Mouse (Mus musculus): ENCODE measurements around the gene Gpr137c. TPM values are rescaled to one million over a fixed set of nuclear protein-coding genes. Genes with fewer than 3 reads are reported as not detected.
A peak's percentile ranks its signal among the peaks of the same experiment; 100 is the strongest.

Gpr137c gene
- polyA plus RNA-seq, 1 experiment from 2014 or later = 13.3 TPM

- Histone ChIP-seq H3K9me3 (no peaks in the 10 kb centered on the region), H3K36me3 (no peaks in the 10 kb centered on the region), H3K4me3 (peak within 1 kb of the TSS; percentile 97), H3K27me3 (no peaks in the 10 kb centered on the region), H3K9ac (peak within 1 kb of the TSS; percentile 99), H3K4me1 (replicated peaks) (peaks cover 28% of the 10 kb centered on the region), H3K27ac (peak within 1 kb of the TSS; percentile 98), H3K4me2 (peak within 1 kb of the TSS; percentile 67)
- WGBS = under 1% methylated on average over 59 of the region's 59 CpGs
- ATAC-seq (ENCODE audit: low FRiP score) = peak; percentile 65
Measured at GRCm38 (mm10) chr14:45220090-45220956, 806 bp downstream of the Gpr137c start, which contains the start of gene Txndc16. TSS of gene Txndc16 (minus strand) at chr14:45220328.

- Histone ChIP-seq H3K9me3 (no peaks in the 10 kb centered on the region), H3K4me1 (replicated peaks) (peaks cover 28% of the 10 kb centered on the region), H3K36me3 (no peaks in the 10 kb centered on the region), H3K27ac (peak overlapping the region; percentile 98), H3K9ac (peak overlapping the region; percentile 99), H3K4me3 (peak overlapping the region; percentile 97), H3K27me3 (no peaks in the 10 kb centered on the region), H3K4me2 (peak overlapping the region; percentile 65)
- 7% methylated on average over 11 of the region's 11 CpGs for WGBS
- ATAC-seq (ENCODE audit: low FRiP score) = no peak
Measured at GRCm38 (mm10) chr14:45220957-45221630, 1.6 kb downstream of the Gpr137c start.

GRCm38 (mm10) chr14:45239042-45239441 is 19.5 kb downstream of the Gpr137c start:
- H3K9ac ChIP-seq = no peak overlapping the region
- no peaks in the 10 kb centered on the region for H3K9me3 ChIP-seq
- H3K4me2 ChIP-seq = no peak overlapping the region
- H3K27me3 ChIP-seq = no peaks in the 10 kb centered on the region
- no peak for ATAC-seq (ENCODE audit: low FRiP score)
- no peaks in the 10 kb centered on the region for H3K4me1 ChIP-seq (replicated peaks)
- no peaks in the 10 kb centered on the region for H3K36me3 ChIP-seq
- 89% methylated on average over 2 of the region's 2 CpGs for WGBS
- H3K4me3 ChIP-seq = no peak overlapping the region
- H3K27ac ChIP-seq = no peak overlapping the region

GRCm38 (mm10) chr14:45241613-45242012 is 22.1 kb downstream of the Gpr137c start:
- Histone ChIP-seq H3K27ac (no peak overlapping the region), H3K9me3 (no peaks in the 10 kb centered on the region), H3K27me3 (no peaks in the 10 kb centered on the region), H3K4me1 (replicated peaks) (no peaks in the 10 kb centered on the region), H3K4me2 (no peak overlapping the region), H3K4me3 (no peak overlapping the region), H3K9ac (no peak overlapping the region), H3K36me3 (peaks cover 2% of the 10 kb centered on the region)
- 53% methylated on average over 1 of the region's 1 CpGs for WGBS
- no peak for ATAC-seq (ENCODE audit: low FRiP score)

- Histone ChIP-seq H3K36me3 (peaks cover 32% of the 10 kb centered on the region), H3K27me3 (no peaks in the 10 kb centered on the region), H3K9ac (no peak overlapping the region), H3K27ac (no peak overlapping the region), H3K9me3 (no peaks in the 10 kb centered on the region), H3K4me3 (no peak overlapping the region), H3K4me2 (no peak overlapping the region), H3K4me1 (replicated peaks) (no peaks in the 10 kb centered on the region)
- 89% methylated on average over 4 of the region's 4 CpGs for WGBS
- ATAC-seq (ENCODE audit: low FRiP score) = no peak
Measured at GRCm38 (mm10) chr14:45251548-45252076, 32.1 kb downstream of the Gpr137c start.

- no peak overlapping the region for H3K27ac ChIP-seq
- H3K9me3 ChIP-seq = 0 out of 2 replicates have a peak, but pooled peaks cover 4% of the 10 kb centered on the region
- H3K9ac ChIP-seq = no peak overlapping the region
- no peak overlapping the region for H3K4me3 ChIP-seq
- no peak for ATAC-seq (ENCODE audit: low FRiP score)
- WGBS = 85% methylated on average over 3 of the region's 3 CpGs
- peaks cover 41% of the 10 kb centered on the region for H3K36me3 ChIP-seq
- H3K4me2 ChIP-seq = no peak overlapping the region
- no peaks in the 10 kb centered on the region for H3K27me3 ChIP-seq
- H3K4me1 ChIP-seq (replicated peaks) = no peaks in the 10 kb centered on the region
Measured at GRCm38 (mm10) chr14:45263831-45264592, 44.5 kb downstream of the Gpr137c start.

DNA sequence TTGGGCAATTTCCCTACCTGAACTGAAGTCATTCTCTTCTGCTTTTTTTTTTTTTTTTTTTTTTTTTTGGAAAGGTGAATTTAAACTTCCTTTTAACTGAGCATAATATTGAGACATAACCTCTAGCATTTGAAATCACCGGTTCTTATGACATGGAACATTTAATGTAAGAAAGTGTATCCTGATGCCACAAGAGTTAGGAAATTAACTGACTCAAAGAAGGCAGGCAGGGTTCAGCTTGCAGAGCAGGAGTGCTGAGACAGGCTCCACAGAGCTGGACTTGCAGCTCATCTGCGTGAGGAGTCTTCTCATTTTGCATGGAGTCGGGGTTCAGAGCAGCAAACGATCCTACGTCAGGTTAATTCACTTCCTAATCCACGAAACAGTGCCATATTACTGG is 56.3 kb downstream of the Gpr137c start:
- WGBS = 87% methylated on average over 6 of the region's 6 CpGs
- Histone ChIP-seq H3K27me3 (no peaks in the 10 kb centered on the region), H3K4me2 (no peak overlapping the region), H3K9ac (no peak overlapping the region), H3K9me3 (no peaks in the 10 kb centered on the region), H3K36me3 (peaks cover 37% of the 10 kb centered on the region), H3K4me3 (no peak overlapping the region), H3K4me1 (replicated peaks) (no peaks in the 10 kb centered on the region), H3K27ac (no peak overlapping the region)
- no peak for ATAC-seq (ENCODE audit: low FRiP score)

GRCm38 (mm10) chr14:45282066-45282465 is 62.5 kb downstream of the Gpr137c start:
- WGBS = 88% methylated on average over 3 of the region's 3 CpGs
- no peaks in the 10 kb centered on the region for H3K27me3 ChIP-seq
- no peak for ATAC-seq (ENCODE audit: low FRiP score)
- H3K9me3 ChIP-seq = no peaks in the 10 kb centered on the region
- H3K4me1 ChIP-seq (replicated peaks) = no peaks in the 10 kb centered on the region
- H3K36me3 ChIP-seq = peaks cover 46% of the 10 kb centered on the region
- H3K4me2 ChIP-seq = no peak overlapping the region
- no peak overlapping the region for H3K4me3 ChIP-seq
- H3K9ac ChIP-seq = no peak overlapping the region
- H3K27ac ChIP-seq = no peak overlapping the region

GRCm38 (mm10) chr14:45291608-45292007 is 72.1 kb downstream of the Gpr137c start:
- H3K27me3 ChIP-seq = no peaks in the 10 kb centered on the region
- H3K4me1 ChIP-seq (replicated peaks) = no peaks in the 10 kb centered on the region
- 80% methylated on average over 4 of the region's 4 CpGs for WGBS
- H3K36me3 ChIP-seq = peaks cover 49% of the 10 kb centered on the region
- H3K9me3 ChIP-seq = no peaks in the 10 kb centered on the region
- no peak overlapping the region for H3K4me3 ChIP-seq
- ATAC-seq (ENCODE audit: low FRiP score) = no peak
- no peak overlapping the region for H3K4me2 ChIP-seq
- H3K27ac ChIP-seq = no peak overlapping the region
- no peak overlapping the region for H3K9ac ChIP-seq

- peak; percentile 66 for ATAC-seq (ENCODE audit: low FRiP score)
- no peak overlapping the region for H3K4me2 ChIP-seq
- no peaks in the 10 kb centered on the region for H3K27me3 ChIP-seq
- H3K36me3 ChIP-seq = peaks cover 45% of the 10 kb centered on the region
- no peaks in the 10 kb centered on the region for H3K9me3 ChIP-seq
- no peaks in the 10 kb centered on the region for H3K4me1 ChIP-seq (replicated peaks)
- 36% methylated on average over 4 of the region's 4 CpGs for WGBS
- H3K4me3 ChIP-seq = no peak overlapping the region
- no peak overlapping the region for H3K9ac ChIP-seq
- no peak overlapping the region for H3K27ac ChIP-seq
Measured at GRCm38 (mm10) chr14:45303939-45304338, 84.4 kb downstream of the Gpr137c start.

DNA sequence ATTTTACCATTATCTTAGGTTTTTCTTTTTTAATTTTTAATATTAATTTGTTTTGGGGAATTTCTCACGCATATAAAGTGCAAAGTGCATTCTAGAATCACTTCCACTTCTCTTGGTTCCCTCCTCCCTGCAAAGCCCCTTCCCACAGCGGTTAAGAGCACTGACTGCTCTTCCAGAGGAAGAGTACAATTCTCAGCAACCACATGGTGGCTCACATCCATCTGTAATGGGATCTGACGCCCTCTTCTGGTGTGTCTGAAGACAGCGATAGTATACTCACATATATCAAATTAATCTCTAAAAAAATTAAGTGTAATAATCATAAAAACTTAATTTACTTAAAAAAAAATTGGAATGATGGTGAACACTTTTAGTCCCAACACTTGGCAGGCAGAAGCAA is 84.9 kb downstream of the Gpr137c start:
- H3K27ac ChIP-seq = no peak overlapping the region
- H3K9ac ChIP-seq = no peak overlapping the region
- H3K4me1 ChIP-seq (replicated peaks) = no peaks in the 10 kb centered on the region
- no peaks in the 10 kb centered on the region for H3K27me3 ChIP-seq
- 53% methylated on average over 4 of the region's 4 CpGs for whole genome bisulfite sequencing
- peaks cover 40% of the 10 kb centered on the region for H3K36me3 ChIP-seq
- H3K4me2 ChIP-seq = no peak overlapping the region
- H3K9me3 ChIP-seq = no peaks in the 10 kb centered on the region
- no peak for ATAC-seq (ENCODE audit: low FRiP score)
- H3K4me3 ChIP-seq = no peak overlapping the region

- Histone ChIP-seq H3K4me1 (replicated peaks) (no peaks in the 10 kb centered on the region), H3K9me3 (no peaks in the 10 kb centered on the region), H3K9ac (no peak overlapping the region), H3K4me2 (no peak overlapping the region), H3K36me3 (peaks cover 27% of the 10 kb centered on the region), H3K27ac (no peak overlapping the region), H3K4me3 (no peak overlapping the region), H3K27me3 (no peaks in the 10 kb centered on the region)
- ATAC-seq (ENCODE audit: low FRiP score) = no peak
- WGBS = 94% methylated on average over 5 of the region's 5 CpGs
Measured at GRCm38 (mm10) chr14:45305852-45306251, 86.3 kb downstream of the Gpr137c start.
